Mouse (Mus musculus) lung, postnatal 4 days (tissue): ENCODE results near the gene Tmppe.

Source experiments
- DNase-seq, 2 experiments: peaks; one replicate each; pipeline ENCODE4 v3.0.0; 2021

Tmppe gene

GRCm38 (mm10) chr9:114446887-114447286, 46.0 kb downstream of the Tmppe start:
- no peak for DNase-seq

GRCm38 (mm10) chr9:114448700-114449099, 47.8 kb downstream of the Tmppe start:
- no peak for DNase-seq

- DNase-seq = no peak
These were observed 48.3 kb downstream of the Tmppe start for GRCm38 (mm10) chr9:114449120-114449754.

- no peak for DNase-seq
These were observed 50.7 kb downstream of the Tmppe start for GRCm38 (mm10) chr9:114451615-114452014.

- DNase-seq = no peak
These were observed 51.5 kb downstream of the Tmppe start for GRCm38 (mm10) chr9:114452418-114452817.

- no peak for DNase-seq
These were observed 54.5 kb downstream of the Tmppe start for GRCm38 (mm10) chr9:114455420-114455819.
